Mouse (Mus musculus) frontal cortex, postnatal 36 days (tissue): ENCODE results near the gene Rwdd2a.
"Not testable (repeated sequence)": the region's sequence is repeated elsewhere in the genome, so short reads cannot be mapped to it uniquely, and the experiment has no call there.

Experiments used
- DNase-seq, 2 experiments: peaks; one replicate each; pipeline ENCODE4 v3.0.0; 2022; ENCODE audit warnings: low spot score in 2 of 2

Gene Rwdd2a

GRCm38 (mm10) chr9:86592676-86593668 lies 21.2 kb downstream of the Rwdd2a start:
- DNase-seq: peak; percentile 55 to 74

DNA sequence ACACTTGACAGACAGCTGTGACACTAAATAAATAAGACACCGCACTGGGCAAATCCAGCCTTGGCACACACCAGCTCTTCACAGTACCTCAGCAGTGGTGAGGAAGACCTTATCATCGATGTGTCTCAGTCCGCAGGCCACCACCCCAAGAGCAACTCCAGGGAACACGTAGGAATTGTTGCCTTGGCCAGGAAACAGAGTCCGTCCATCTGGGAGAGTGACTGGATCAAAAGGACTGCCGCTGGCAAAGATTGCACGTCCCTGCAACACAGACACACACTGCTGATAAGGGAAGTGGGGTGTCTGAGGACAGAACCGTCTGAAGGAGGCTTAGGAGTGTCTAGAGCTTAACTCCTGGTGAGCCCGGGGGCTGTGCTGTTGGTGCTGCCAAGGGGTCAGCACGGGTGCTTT lies 22.6 kb downstream of the Rwdd2a start:
- not testable (repeated sequence) for DNase-seq

- DNase-seq: not testable (repeated sequence)
Measured at GRCm38 (mm10) chr9:86596983-86597382, 25.2 kb downstream of the Rwdd2a start.

DNA sequence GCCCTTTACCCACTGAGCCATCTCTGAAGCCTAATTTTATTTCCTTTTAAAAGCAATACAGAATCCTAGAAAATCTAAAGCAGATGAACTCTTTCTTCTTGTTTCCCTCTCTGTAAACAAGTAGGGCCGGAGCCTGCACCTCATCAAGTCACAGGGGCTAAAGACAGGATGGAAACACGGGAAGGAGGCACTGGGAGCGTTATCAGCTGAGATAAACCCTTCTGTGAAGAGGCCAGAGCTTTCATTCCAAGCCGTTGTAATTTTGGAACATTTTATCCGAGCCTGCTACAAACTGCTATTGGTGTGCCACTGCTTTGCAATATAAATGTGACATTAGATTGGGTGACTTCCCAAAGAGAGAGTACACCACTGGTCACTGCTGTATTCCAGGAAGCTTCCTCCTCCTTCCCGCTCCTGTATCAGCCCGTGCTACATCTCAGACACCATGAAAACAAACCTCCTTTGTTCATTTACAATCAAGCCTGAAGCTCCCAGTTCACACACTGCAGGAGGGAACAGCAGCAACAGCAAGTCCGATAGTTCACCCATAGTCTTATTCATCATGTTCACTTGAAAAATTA lies 28.0 kb downstream of the Rwdd2a start:
- no peak for DNase-seq

- DNase-seq: no peak
Measured at GRCm38 (mm10) chr9:86605776-86606175, 34.0 kb downstream of the Rwdd2a start.

GRCm38 (mm10) chr9:86612091-86612490 lies 40.3 kb downstream of the Rwdd2a start:
- DNase-seq: no peak

DNA sequence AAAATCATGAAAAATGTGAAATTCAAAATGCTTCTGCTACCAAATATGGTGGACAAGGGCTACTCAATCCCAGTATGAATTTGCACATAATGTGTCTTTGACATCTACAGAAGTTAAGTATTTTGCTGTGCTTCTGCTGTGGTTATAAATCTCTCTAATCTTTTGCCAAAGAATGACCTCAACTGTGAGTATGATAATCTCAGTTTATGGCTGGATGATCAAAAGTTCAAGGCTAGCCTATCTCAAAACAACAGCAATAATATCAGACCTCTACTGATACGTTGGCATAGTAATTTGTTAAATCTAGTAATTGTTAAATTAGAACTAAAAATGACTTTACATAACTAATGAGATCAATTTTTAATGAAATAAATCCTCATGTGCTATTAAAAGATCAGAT lies 44.0 kb downstream of the Rwdd2a start:
- no peak for DNase-seq

DNA sequence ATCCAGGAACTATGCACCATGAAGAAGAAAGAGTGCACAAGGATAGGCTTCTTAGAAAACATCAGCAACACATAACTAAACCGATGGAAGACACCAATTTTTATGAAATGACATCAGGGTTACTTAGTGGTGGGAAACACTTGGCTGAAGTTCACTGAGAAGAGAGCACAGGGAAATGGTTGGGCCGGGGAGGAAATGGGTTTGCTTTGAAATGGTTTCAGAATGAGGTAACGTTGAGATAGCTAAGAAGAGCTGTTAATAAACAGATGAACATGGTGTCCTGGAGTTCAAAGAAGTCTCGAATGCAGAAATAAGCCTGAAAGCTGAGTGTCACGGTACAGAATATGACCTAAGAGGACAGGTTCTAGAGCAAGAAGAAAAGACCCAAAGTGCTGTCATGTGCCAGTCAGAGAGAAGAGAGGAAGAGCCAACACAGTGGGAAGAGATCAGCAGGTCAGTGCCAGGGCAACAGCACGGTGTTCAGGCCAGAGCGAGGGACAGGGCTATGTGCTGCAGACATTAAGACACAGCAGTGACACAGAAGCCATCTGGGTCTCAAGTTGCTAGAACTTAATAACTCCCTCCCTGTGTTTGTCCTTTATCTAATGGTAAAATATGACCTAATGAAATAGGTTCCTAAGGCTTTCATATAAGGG lies 46.2 kb downstream of the Rwdd2a start:
- no peak for DNase-seq

DNA sequence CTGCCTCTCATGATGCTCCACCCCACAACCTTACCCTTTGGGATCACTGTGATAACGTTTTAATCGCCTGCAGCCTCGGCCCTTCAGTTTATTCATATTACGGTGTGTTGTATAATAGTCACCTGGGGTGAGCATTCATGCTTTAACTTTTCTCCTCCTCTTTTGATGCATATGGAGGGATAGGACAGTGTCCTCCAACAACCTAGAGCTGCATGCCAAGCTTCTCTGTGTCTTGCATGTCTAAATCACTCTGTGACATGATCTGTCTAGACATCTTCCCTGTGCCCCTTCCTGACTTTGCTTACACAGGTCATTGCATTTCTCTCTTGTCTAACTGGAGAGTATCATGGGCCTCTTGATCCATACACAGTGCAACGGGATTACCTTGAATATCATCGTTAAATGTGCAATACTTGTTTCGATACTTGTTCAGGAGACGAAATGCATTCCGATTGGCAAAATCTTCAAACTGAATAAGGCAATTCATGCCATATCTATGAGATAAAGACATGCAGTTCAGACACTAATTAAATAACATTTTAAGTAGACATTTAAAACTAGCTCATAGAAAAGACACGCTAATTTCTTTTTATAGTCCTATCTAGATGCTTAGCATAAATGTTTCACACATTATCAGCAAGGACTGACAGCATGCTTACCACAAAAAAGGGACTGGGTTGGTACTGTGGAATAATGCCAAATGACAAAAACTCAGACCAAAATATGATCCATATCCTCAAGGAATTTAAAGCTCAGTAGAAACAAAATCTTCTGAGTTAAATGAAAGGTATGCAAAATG lies 47.7 kb downstream of the Rwdd2a start:
- DNase-seq: no peak

DNA sequence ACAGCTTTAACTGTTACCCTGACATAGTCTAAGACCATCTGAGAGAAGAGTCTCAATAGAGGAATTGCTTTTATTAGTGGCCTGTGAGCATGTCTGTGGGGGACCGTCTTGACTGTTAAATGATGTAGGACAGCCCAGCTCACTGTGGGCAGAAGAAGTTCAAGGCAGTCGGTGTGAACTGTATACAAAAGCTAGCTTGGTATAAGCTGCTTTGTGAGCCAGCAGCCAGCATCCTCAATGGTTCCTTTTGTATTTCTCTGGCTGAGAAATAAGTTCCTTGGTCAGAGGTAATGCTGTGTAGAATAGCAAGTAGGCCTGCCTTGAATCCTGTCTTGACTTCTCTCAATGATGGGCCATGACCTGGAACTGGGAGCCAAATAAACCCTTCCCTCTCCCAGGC lies 50.3 kb downstream of the Rwdd2a start:
- DNase-seq: no peak

- DNase-seq: no peak
Measured at GRCm38 (mm10) chr9:86624039-86624438, 52.2 kb downstream of the Rwdd2a start.
